Mouse (Mus musculus) testis, postnatal 14 days (tissue): ENCODE measurements at regions not wholly inside any gene's neighbourhood (a gene's known extent, or its start where the extent isn't known, plus 50 kb on each side); places are given as distances from the start of the nearest gene placed in this dataset.

Experiments
- DNase-seq: peaks from one replicate; pipeline ENCODE4 v3.0.0; 2021; ENCODE audit warnings: low spot score

- no peak for DNase-seq
Observed at GRCm38 (mm10) chr8:26513001-26513400, 393.7 kb downstream of the Gm45692 start.

- no peak for DNase-seq
Observed at GRCm38 (mm10) chr8:26524237-26524636, 404.9 kb downstream of the Gm45692 start.

- no peak for DNase-seq
Observed at GRCm38 (mm10) chr8:26526474-26527185, 407.3 kb downstream of the Gm45692 start.

GRCm38 (mm10) chr8:26527186-26527580 lies 407.8 kb downstream of the Gm45692 start:
- no peak for DNase-seq

- DNase-seq: no peak
Observed at GRCm38 (mm10) chr8:26529921-26530320, 410.6 kb downstream of the Gm45692 start.

GRCm38 (mm10) chr8:26533444-26534421 lies 414.4 kb downstream of the Gm45692 start:
- DNase-seq: no peak

GRCm38 (mm10) chr8:26535816-26536215 lies 416.5 kb downstream of the Gm45692 start:
- no peak for DNase-seq

GRCm38 (mm10) chr8:26553691-26554090 lies 423.4 kb upstream of the Zfp703 start:
- no peak for DNase-seq

- DNase-seq: no peak
Observed at GRCm38 (mm10) chr8:26559196-26559595, 417.9 kb upstream of the Zfp703 start.

- no peak for DNase-seq
Observed at GRCm38 (mm10) chr8:26563151-26563550, 414.0 kb upstream of the Zfp703 start.

- DNase-seq: no peak
Observed at GRCm38 (mm10) chr8:26564254-26564653, 412.9 kb upstream of the Zfp703 start.

- no peak for DNase-seq
Observed at GRCm38 (mm10) chr8:26568423-26569060, 408.6 kb upstream of the Zfp703 start.

- DNase-seq: no peak
Observed at GRCm38 (mm10) chr8:26588841-26589240, 388.3 kb upstream of the Zfp703 start.

- no peak for DNase-seq
Observed at GRCm38 (mm10) chr8:26590591-26591212, 386.4 kb upstream of the Zfp703 start.

GRCm38 (mm10) chr8:26591266-26591665 lies 385.9 kb upstream of the Zfp703 start:
- no peak for DNase-seq

- no peak for DNase-seq
Observed at GRCm38 (mm10) chr8:26593536-26594368, 383.4 kb upstream of the Zfp703 start.

GRCm38 (mm10) chr8:26594369-26594920 lies 382.7 kb upstream of the Zfp703 start:
- no peak for DNase-seq

- DNase-seq: no peak
Observed at GRCm38 (mm10) chr8:26595431-26596018, 381.6 kb upstream of the Zfp703 start.

GRCm38 (mm10) chr8:26596665-26597362 lies 380.3 kb upstream of the Zfp703 start:
- DNase-seq: no peak

GRCm38 (mm10) chr8:26598520-26598919 lies 378.6 kb upstream of the Zfp703 start:
- no peak for DNase-seq
